Mouse (Mus musculus): ENCODE measurements at regions not wholly inside any gene's neighbourhood (a gene's known extent, or its start where the extent isn't known, plus 50 kb on each side); places are given as distances from the start of the nearest gene placed in this dataset.
A peak's percentile ranks its signal among the peaks of the same experiment; 100 is the strongest.

- ATAC-seq (replicated peaks; ENCODE audit: poor library complexity, severe bottlenecking), result no peak
These were observed 409.8 kb downstream of the Rwdd3 start for GRCm38 (mm10) chr3:120761681-120762080.

GRCm38 (mm10) chr3:120761223-120761622 lies 410.3 kb downstream of the Rwdd3 start:
- ATAC-seq (replicated peaks; ENCODE audit: poor library complexity, severe bottlenecking), result no peak

GRCm38 (mm10) chr3:120748513-120748912 lies 423.0 kb downstream of the Rwdd3 start:
- no peak for ATAC-seq (replicated peaks; ENCODE audit: poor library complexity, severe bottlenecking)

GRCm38 (mm10) chr3:120747678-120748077 lies 423.8 kb downstream of the Rwdd3 start:
- ATAC-seq (replicated peaks; ENCODE audit: poor library complexity, severe bottlenecking), result 0 out of 2 replicates have a peak, but pooled peaks have one; percentile 17

GRCm38 (mm10) chr3:120733332-120733731 lies 438.2 kb downstream of the Rwdd3 start:
- no peak for ATAC-seq (replicated peaks; ENCODE audit: poor library complexity, severe bottlenecking)

GRCm38 (mm10) chr3:120732391-120732790 lies 439.1 kb downstream of the Rwdd3 start:
- ATAC-seq (replicated peaks; ENCODE audit: poor library complexity, severe bottlenecking), result no peak

- no peak for ATAC-seq (replicated peaks; ENCODE audit: poor library complexity, severe bottlenecking)
These were observed 440.2 kb downstream of the Rwdd3 start for GRCm38 (mm10) chr3:120731287-120731686.

GRCm38 (mm10) chr3:120730225-120730624 lies 441.3 kb downstream of the Rwdd3 start:
- no peak for ATAC-seq (replicated peaks; ENCODE audit: poor library complexity, severe bottlenecking)

GRCm38 (mm10) chr3:120729671-120730070 lies 441.8 kb downstream of the Rwdd3 start:
- ATAC-seq (replicated peaks; ENCODE audit: poor library complexity, severe bottlenecking), result no peak

GRCm38 (mm10) chr3:120685227-120685626 lies 486.3 kb downstream of the Rwdd3 start:
- ATAC-seq (replicated peaks; ENCODE audit: poor library complexity, severe bottlenecking), result no peak

- ATAC-seq (replicated peaks; ENCODE audit: poor library complexity, severe bottlenecking), result no peak
These were observed 495.6 kb downstream of the Rwdd3 start for GRCm38 (mm10) chr3:120675906-120676305.

GRCm38 (mm10) chr3:120668654-120669053 lies 502.8 kb downstream of the Rwdd3 start:
- ATAC-seq (replicated peaks; ENCODE audit: poor library complexity, severe bottlenecking), result no peak

- ATAC-seq (replicated peaks; ENCODE audit: poor library complexity, severe bottlenecking), result no peak
These were observed 509.0 kb downstream of the Rwdd3 start for GRCm38 (mm10) chr3:120662521-120662920.

- ATAC-seq (replicated peaks; ENCODE audit: poor library complexity, severe bottlenecking), result no peak
These were observed 510.7 kb downstream of the Rwdd3 start for GRCm38 (mm10) chr3:120660776-120661175.

- peak; percentile 9; the same call in 1 of the 2 replicates for ATAC-seq (replicated peaks; ENCODE audit: poor library complexity, severe bottlenecking)
These were observed 522.2 kb downstream of the Rwdd3 start for GRCm38 (mm10) chr3:120649047-120649868.

- ATAC-seq (replicated peaks; ENCODE audit: poor library complexity, severe bottlenecking), result no peak
These were observed 523.1 kb downstream of the Rwdd3 start for GRCm38 (mm10) chr3:120648391-120648790.

GRCm38 (mm10) chr3:120636669-120637305 lies 534.7 kb downstream of the Rwdd3 start:
- ATAC-seq (replicated peaks; ENCODE audit: poor library complexity, severe bottlenecking), result no peak

- ATAC-seq (replicated peaks; ENCODE audit: poor library complexity, severe bottlenecking), result no peak
These were observed 553.1 kb downstream of the Rwdd3 start for GRCm38 (mm10) chr3:120618358-120618757.

- ATAC-seq (replicated peaks; ENCODE audit: poor library complexity, severe bottlenecking), result no peak
These were observed 577.3 kb downstream of the Rwdd3 start for GRCm38 (mm10) chr3:120594226-120594625.

GRCm38 (mm10) chr3:120591183-120591582 lies 580.3 kb downstream of the Rwdd3 start:
- ATAC-seq (replicated peaks; ENCODE audit: poor library complexity, severe bottlenecking), result no peak

- no peak for ATAC-seq (replicated peaks; ENCODE audit: poor library complexity, severe bottlenecking)
These were observed 600.6 kb downstream of the Rwdd3 start for GRCm38 (mm10) chr3:120570806-120571425.

Measured in granulocyte monocyte progenitor cell, adult 5-6 weeks (primary cell).